Mouse (Mus musculus) layer of hippocampus, adult 8-10 months (tissue): ENCODE data around the gene Atp7a. TPM values are rescaled to one million over a fixed set of nuclear protein-coding genes. Genes with fewer than 3 reads are reported as not detected.
"Not testable (repeated sequence)": the region's sequence is repeated elsewhere in the genome, so short reads cannot be mapped to it uniquely, and the experiment has no call there.

ENCODE experiments used
- DNase-seq, 2 experiments: peaks; one replicate each; pipeline ENCODE4 v3.0.0; 2022; ENCODE audit warnings: low spot score in 2 of 2
- total RNA-seq, 4 experiments: library from RNA; stranded (reverse); gene quantifications; 2 replicates each; pipeline ENCODE4 v1.2.4; 2022

Atp7a gene
- total RNA-seq, result 1 to 10 TPM; 8.2 to 9.3 (median 8.7) TPM

- peak; percentile 80 to 90 for DNase-seq
Observed at GRCm38 (mm10) chrX:106026418-106027342, at the start of gene Atp7a. Atp7a (plus strand) TSS chrX:106027276.

GRCm38 (mm10) chrX:106001605-106002004 is 25.5 kb upstream of the Atp7a start:
- no peak for DNase-seq

- DNase-seq, result no peak
Observed at GRCm38 (mm10) chrX:106010762-106011161, 16.3 kb upstream of the Atp7a start.

GRCm38 (mm10) chrX:106011465-106012159 is 15.5 kb upstream of the Atp7a start, which contains the start of gene Magt1:
Magt1 (minus strand) TSS chrX:106011906.
- peak; percentile 75 to 76 for DNase-seq

- no peak for DNase-seq
Observed at GRCm38 (mm10) chrX:106012559-106012958, 14.5 kb upstream of the Atp7a start.

- no peak for DNase-seq
Observed at GRCm38 (mm10) chrX:106013217-106013616, 13.9 kb upstream of the Atp7a start.

GRCm38 (mm10) chrX:106014741-106015377 is 12.2 kb upstream of the Atp7a start:
- not testable (repeated sequence) for DNase-seq

- peak; percentile 62 to 69 for DNase-seq
Observed at GRCm38 (mm10) chrX:106015571-106016322, 11.3 kb upstream of the Atp7a start, which contains the start of gene Cox7b. Cox7b (plus strand) TSS chrX:106015700.

GRCm38 (mm10) chrX:106017102-106017501 is 10.0 kb upstream of the Atp7a start:
- DNase-seq, result no peak

GRCm38 (mm10) chrX:106017516-106017915 is 9.6 kb upstream of the Atp7a start:
- DNase-seq, result no peak

- no peak for DNase-seq
Observed at GRCm38 (mm10) chrX:106027343-106027674, 233 bp downstream of the Atp7a start.

- no peak for DNase-seq
Observed at GRCm38 (mm10) chrX:106030176-106030575, 3.1 kb downstream of the Atp7a start.

GRCm38 (mm10) chrX:106031124-106031523 is 4.0 kb downstream of the Atp7a start:
- no peak for DNase-seq

- no peak for DNase-seq
Observed at GRCm38 (mm10) chrX:106035727-106036126, 8.7 kb downstream of the Atp7a start.

- DNase-seq, result no peak
Observed at GRCm38 (mm10) chrX:106037185-106037752, 10.2 kb downstream of the Atp7a start.

GRCm38 (mm10) chrX:106043863-106044617 is 17.0 kb downstream of the Atp7a start:
- peak in 1 of 2 experiments; percentile 8 for DNase-seq

- no peak for DNase-seq
Observed at GRCm38 (mm10) chrX:106045455-106045854, 18.4 kb downstream of the Atp7a start.

GRCm38 (mm10) chrX:106045928-106046327 is 18.9 kb downstream of the Atp7a start:
- no peak for DNase-seq

- no peak for DNase-seq
Observed at GRCm38 (mm10) chrX:106048191-106048590, 21.1 kb downstream of the Atp7a start.

- not testable (repeated sequence) for DNase-seq
Observed at GRCm38 (mm10) chrX:106077858-106078257, 50.8 kb downstream of the Atp7a start.
